Mouse (Mus musculus): Measurements from ENCODE around the gene Ceacam16.

Ceacam16 gene

DNA sequence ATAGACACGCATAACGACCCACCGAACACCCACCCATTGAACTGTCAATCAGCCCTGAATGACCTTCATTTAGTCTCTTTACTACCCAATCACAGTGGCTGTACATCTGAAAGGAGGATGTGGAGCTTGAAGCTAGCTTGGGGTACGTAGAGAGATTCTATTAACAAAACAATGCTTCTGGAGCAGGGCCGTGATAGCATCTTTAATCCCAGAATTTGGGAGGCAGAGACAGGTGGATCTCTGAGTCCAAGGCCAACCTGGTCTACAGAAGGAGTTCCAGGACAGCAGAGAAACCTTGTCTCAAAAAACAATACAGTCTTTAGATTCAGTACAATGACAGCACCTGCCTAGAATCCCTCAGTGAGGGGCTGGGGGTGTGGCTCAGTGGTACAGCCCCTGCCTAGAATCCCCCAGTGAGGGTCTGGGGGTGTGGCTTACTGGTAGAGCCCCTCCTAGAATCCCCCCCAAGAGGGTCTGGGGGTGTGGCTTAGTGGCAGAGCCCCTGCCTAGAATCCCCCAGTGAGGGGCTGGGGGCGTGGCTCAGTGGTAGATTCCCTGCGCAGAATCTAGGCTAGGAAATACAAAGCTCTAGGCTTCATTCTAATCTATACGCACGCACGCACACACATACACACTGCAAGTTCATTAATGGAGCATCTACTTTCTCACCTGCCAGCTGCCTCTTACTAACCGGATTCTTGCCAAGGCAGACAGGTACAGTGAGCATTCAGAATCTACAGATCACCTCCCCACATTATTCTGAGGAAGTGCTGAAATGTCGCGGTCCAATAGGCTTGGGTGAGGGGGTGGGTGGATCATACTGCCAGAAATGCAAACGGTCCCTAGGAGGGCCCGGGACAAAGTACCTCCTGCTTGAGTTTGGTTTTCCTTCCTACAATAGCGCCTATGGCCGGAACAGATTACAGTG, 45.5 kb downstream of the Ceacam16 start:
- DNase-seq = no peak

DNA sequence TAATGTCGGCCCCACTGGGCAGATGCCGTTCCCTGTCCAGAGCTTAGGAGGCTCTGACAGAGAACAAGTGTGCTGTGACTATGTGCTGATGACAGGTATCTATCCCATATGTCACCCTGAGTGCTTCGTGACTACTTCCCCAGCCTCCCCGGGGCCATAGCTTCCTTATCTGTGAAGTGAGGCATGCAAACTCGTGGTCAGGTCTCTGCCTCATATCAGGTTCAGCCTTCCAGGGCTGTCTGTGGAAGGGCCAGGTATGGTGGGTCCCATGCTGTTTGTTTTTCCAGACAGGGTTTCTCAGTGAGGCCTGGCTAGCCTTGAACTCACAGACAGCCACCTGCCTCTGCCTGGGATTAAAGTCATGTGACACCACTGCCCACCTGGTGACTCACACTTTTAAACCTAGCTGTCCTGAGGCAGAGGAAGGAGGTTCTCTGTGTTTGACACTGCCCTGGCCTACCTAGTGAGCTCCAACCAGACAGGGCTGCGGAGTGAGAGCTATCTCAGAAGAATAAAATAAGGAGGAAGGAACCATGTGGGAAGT, 47.4 kb downstream of the Ceacam16 start:
- DNase-seq = no peak

DNA sequence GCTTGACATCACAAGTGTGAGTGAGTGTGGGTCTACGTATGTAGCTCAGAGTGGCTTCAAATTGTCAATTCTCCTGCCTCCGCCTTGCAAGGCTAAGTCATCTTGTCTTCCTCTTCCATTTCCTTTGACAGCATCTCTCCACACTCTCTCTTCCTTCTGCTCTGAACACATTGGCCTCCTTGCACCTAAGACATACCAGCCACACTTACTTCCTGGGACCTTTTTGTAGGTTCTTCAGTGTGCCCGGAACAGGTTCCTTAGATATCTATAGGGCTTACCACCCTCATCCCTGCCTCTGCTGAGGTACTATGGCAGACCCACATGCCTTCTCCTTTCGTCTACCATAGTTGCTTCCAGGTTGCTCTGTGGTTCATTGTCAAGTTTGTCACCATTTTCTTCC, 47.9 kb downstream of the Ceacam16 start:
- no peak for DNase-seq

DNA sequence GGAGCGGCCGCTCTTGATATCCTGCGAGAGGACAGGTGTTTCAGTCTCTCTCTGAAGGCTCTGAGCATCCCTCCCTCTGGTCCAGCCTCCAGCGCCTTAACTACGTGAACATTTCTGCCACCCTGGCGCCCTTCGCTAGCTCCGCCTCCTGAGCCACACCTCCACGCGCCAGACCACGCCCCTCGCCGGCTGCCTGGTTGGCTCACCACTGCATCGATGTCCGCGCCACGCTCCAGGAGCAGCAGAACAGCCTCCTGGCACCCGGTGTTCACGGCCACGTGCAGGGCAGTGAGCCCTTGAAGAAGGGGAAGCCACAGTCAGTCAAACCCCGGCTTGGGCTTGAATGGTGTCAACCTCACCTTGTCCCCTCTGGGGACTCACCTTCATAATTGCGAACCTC, 50.0 kb downstream of the Ceacam16 start:
- DNase-seq = no peak

DNA sequence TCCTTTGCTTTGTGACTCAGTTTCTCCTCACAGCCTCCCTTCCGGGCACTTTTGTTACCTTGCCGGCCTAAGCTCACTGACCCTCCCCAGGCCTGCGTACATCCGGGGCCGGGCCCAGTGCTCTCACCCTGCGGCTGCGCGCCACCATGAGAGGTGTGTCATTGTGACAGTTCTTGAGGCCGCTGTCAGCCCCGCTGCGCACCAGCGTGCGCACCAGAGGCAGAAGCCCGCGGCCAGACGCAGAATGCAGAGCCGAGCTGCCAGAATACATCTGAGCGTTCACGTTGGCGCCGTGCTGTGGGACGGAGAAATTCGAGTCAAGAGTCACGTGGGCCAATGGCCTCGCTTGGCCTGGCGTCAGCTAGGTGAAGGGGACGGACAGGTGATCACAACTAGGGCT, 51.7 kb downstream of the Ceacam16 start:
- DNase-seq = peak; percentile 38

DNA sequence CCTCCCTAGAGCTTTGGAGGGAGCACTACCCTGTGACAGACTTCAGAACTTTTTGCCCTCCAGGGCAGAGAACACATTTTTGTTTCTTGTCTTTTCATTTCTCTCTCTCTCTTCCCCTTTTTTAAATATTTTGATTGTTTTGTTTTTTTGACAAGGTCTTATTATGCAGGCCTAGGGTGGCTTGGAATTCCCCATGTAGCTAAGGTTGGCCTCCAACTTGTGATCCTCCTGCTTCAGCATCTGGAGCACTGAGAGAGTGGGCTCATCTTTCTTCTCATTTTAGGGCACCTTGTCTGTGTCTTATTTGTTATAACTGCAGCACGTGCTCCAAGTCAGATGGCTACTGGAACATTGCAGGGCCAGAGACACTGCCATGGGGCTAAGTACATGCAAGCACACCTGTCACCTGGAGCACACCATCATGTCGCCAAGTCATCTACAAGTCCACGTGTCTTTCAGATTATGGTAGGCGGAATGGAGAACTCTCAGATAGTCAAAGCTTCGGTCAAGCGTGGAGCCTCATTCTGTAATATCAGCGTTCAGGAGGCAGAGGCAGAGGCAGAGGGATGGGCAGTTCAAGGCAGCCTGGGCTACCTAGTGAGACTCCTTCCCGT, 54.6 kb downstream of the Ceacam16 start:
- DNase-seq = no peak

DNA sequence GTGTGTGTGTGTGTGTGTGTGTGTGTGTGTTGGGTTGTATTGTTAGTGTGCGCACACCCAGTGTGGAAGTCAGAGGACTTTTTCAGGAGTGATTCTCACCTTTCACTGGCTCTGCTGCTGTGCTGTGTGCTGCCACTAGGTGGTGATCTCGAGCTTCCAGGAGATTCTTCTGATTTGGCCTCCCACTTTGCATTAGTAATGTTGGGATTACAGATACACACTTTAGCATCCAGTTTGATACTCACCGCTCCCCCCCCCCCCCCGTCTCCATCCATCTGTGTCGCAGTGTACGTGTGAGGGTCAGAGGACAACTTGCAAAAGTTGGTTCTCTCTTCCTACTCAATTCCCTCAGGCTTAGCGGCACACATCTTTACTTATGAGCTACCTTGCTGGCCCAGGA, 58.1 kb downstream of the Ceacam16 start:
- DNase-seq = peak; percentile 71

Measured in right cerebral cortex, postnatal 14 days (tissue).